Mouse (Mus musculus) liver, adult 2 months (tissue): ENCODE data around the gene Galnt10. TPM values are rescaled to one million over a fixed set of nuclear protein-coding genes. Genes with fewer than 3 reads are reported as not detected.
A peak's percentile ranks its signal among the peaks of the same experiment; 100 is the strongest.

ENCODE experiments used
- DNase-seq: peaks from one replicate; pipeline ENCODE4 v3.0.0-alpha.2; 2011; ENCODE audit warnings: low read depth, low spot score; ENCODE audit errors: extremely low read depth
- H3K27ac ChIP-seq: fragments of 200-500 bp; replicated peaks from 2 replicates; pipeline ENCODE4 v1.5.1; 2012; ENCODE audit warnings: low read depth, mild to moderate bottlenecking, control low read depth, inconsistent platforms, low read length; ENCODE audit not compliant: insufficient read depth
- H3K27me3 ChIP-seq: fragments of 200-500 bp; 2 replicates; pipeline ENCODE4 v1.6.1; 2012; ENCODE audit warnings: mild to moderate bottlenecking, moderate library complexity, low read length, inconsistent platforms; ENCODE audit not compliant: control insufficient read depth, insufficient read depth
- H3K36me3 ChIP-seq: fragments of 200-500 bp; 2 replicates; pipeline ENCODE4 v1.6.1; 2012; ENCODE audit warnings: low read length, inconsistent platforms; ENCODE audit not compliant: control insufficient read depth, insufficient read depth
- H3K4me1 ChIP-seq: fragments of 200-500 bp; 2 replicates; pipeline ENCODE4 v1.6.1; 2011; ENCODE audit warnings: low read length; ENCODE audit not compliant: control insufficient read depth, insufficient read depth
- H3K4me3 ChIP-seq: fragments of 200-500 bp; 2 replicates; pipeline ENCODE4 v1.5.1; 2011; ENCODE audit warnings: low read depth, mild to moderate bottlenecking, control low read depth, low read length, moderate library complexity; ENCODE audit not compliant: insufficient read depth
- H3K79me2 ChIP-seq: fragments of 200-500 bp; 2 replicates; pipeline ENCODE4 v1.6.1; 2012; ENCODE audit warnings: inconsistent platforms, mild to moderate bottlenecking, low read length, moderate library complexity; ENCODE audit not compliant: control insufficient read depth, insufficient read depth
- H3K9ac ChIP-seq: fragments of 200-500 bp; 2 replicates; pipeline ENCODE4 v1.6.1; 2012; ENCODE audit warnings: low read depth, mild to moderate bottlenecking, control low read depth, inconsistent platforms, low read length
- CTCF ChIP-seq: fragments of 200-500 bp; IDR thresholded peaks from 2 replicates; pipeline ENCODE4 v1.5.1; 2011; ENCODE audit warnings: low read depth, low read length, control low read depth
- POLR2A ChIP-seq: fragments of 200-500 bp; IDR thresholded peaks from 2 replicates; pipeline ENCODE4 v1.6.1; 2011; ENCODE audit warnings: low read length, control low read depth; ENCODE audit not compliant: insufficient read depth; ENCODE audit errors: extremely low read depth
- WGBS: fragments of 180-500 bp; shearing (Covaris S2); methylation state at CpG from one replicate; pipeline ENCODE4 v1.1.7; 2018; 5-methylcytosine and 5-hydroxymethylcytosine counted together
- polyA plus RNA-seq: library from polyadenylated mRNA; depleted of rRNA; stranded (reverse); fragments of >200 nt; gene quantifications from 2 replicates; pipeline ENCODE4 v1.2.3, GENCODE M21; 2012
- total RNA-seq: library from RNA; depleted of rRNA; stranded (reverse); fragments of >200 nt; gene quantifications from 2 replicates; pipeline ENCODE4 v1.2.3, GENCODE M21; 2014

Galnt10 gene
- total and polyA plus RNA-seq, 2 experiments: 2.5 to 3.9 TPM

- peaks cover 6% of the 10 kb centered on the region; the same call in 1 of the 2 replicates for H3K4me1 ChIP-seq
- H3K79me2 ChIP-seq: peaks cover 11% of the 10 kb centered on the region
- no peak overlapping the region for H3K27ac ChIP-seq
- WGBS: 90% methylated on average over 9 of the region's 9 CpGs
- H3K36me3 ChIP-seq: no peaks in the 10 kb centered on the region
- DNase-seq: no peak
- H3K27me3 ChIP-seq: no peaks in the 10 kb centered on the region
- H3K4me3 ChIP-seq: no peak overlapping the region
- no peak overlapping the region for H3K9ac ChIP-seq
- TF ChIP-seq POLR2A (no peak), CTCF (no peak)
Measured at GRCm38 (mm10) chr11:57797828-57798227, 152.6 kb downstream of the Galnt10 start.

GRCm38 (mm10) chr11:57799456-57799855, 154.2 kb downstream of the Galnt10 start:
- WGBS: 96% methylated on average over 10 of the region's 10 CpGs
- TF ChIP-seq POLR2A: no peak
- TF ChIP-seq CTCF: no peak
- no peak overlapping the region for H3K4me3 ChIP-seq
- H3K27ac ChIP-seq: no peak overlapping the region
- no peak overlapping the region for H3K9ac ChIP-seq
- H3K27me3 ChIP-seq: no peaks in the 10 kb centered on the region
- peaks cover 6% of the 10 kb centered on the region; the same call in 1 of the 2 replicates for H3K4me1 ChIP-seq
- no peak for DNase-seq
- peaks cover 11% of the 10 kb centered on the region for H3K79me2 ChIP-seq
- H3K36me3 ChIP-seq: no peaks in the 10 kb centered on the region

- TF ChIP-seq CTCF (no peak), POLR2A (no peak)
Measured at GRCm38 (mm10) chr11:57800266-57800951, 155.2 kb downstream of the Galnt10 start.

DNA sequence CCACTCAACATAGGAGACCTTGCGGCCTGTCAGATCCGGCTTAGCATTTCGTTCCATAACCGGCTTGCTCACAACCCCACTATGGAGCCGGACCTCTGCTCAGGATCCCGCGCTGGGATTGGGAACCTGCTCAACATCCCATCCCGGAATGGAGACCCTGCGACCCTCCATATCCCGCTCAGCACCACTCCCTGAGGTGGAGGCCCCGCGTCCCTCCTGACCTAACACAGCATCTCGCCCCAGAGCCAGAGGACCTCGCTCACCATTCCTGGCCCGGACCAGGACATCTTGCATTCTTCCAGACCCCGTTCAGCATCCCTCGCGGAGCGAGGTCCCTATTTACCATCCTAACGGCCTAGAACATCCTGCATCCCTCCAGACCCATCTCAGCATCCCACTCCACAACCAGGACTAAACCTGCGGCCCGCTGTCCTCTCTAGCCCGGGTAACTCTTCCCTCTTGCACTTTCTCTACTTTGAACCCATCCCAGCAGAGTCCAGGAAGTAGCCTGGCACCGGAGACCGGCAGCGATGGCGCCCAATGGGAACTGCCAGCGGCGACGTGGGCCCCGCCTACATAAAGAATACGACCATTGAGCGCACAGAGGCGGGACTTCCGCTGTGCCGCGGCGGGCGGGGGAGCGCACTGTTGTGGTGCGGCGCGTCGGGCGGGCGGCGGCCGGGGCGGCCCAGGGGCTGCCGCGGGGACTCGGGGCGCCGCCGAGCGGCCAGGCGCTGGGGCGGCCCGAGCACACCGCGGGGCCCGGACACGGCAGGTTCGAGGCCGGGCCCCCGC, 155.9 kb downstream of the Galnt10 start, which contains the start of gene Sap30l:
Sap30l (plus strand) TSS at position 667 of the 795 bp plus-strand sequence.
- H3K79me2 ChIP-seq: peaks cover 11% of the 10 kb centered on the region
- TF ChIP-seq POLR2A (peak; percentile 70), CTCF (no peak)
- no peaks in the 10 kb centered on the region for H3K27me3 ChIP-seq
- WGBS: under 1% methylated on average over 66 of the region's 66 CpGs
- H3K4me3 ChIP-seq: peak within 1 kb of the TSS; percentile 91
- H3K4me1 ChIP-seq: peaks cover 6% of the 10 kb centered on the region; the same call in 1 of the 2 replicates
- peak within 1 kb of the TSS; percentile 52 for H3K27ac ChIP-seq
- peak within 1 kb of the TSS; percentile 86 for H3K9ac ChIP-seq
- DNase-seq: peak; percentile 86
- H3K36me3 ChIP-seq: no peaks in the 10 kb centered on the region

More at GRCm38 (mm10) chr11:57800266-57800951, 155.2 kb downstream of the Galnt10 start:
- Histone ChIP-seq H3K27me3 (no peaks in the 10 kb centered on the region), H3K4me3 (peak overlapping the region; percentile 61), H3K36me3 (no peaks in the 10 kb centered on the region), H3K4me1 (peaks cover 6% of the 10 kb centered on the region; the same call in 1 of the 2 replicates), H3K27ac (peak overlapping the region; percentile 52), H3K79me2 (peaks cover 11% of the 10 kb centered on the region), H3K9ac (peak overlapping the region; percentile 75)
- peak; percentile 46 for DNase-seq
- WGBS: 16% methylated on average over 22 of the region's 22 CpGs

DNA sequence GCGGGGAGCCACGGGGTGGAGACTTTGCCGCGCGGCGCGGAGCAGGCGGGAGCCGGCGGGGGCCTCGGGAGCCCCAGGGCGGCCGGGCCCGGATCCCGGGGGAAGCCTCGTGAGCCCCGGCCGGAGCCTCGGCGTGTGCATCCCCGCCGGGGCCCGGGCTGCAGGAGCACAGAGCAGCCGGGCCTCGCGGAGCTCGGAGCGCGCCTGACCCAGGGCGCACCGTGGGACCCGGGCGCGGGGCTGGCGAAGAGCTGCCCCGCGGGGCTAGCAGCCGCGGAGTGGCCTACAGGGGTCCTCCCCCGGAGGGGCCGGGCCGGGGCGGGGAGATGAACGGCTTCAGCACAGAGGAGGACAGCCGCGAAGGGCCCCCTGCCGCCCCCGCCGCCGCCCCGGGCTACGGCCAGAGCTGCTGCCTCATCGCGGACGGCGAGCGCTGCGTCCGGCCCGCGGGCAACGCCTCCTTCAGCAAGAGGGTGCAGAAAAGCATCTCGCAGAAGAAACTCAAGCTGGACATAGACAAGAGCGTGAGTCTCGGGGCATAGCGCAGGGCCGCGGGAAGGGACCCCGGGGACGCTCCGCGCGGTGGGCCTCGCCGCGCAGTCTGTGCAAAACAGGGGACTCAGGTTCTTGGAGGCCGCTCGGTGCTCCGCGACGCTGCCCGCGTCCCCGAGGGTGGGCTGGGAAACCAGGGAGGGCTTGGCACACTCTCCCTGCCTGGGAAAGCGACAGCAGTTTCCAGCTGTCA, 156.7 kb downstream of the Galnt10 start:
- TF ChIP-seq CTCF (no peak), POLR2A (no peak)
- peak; percentile 13 for DNase-seq

More for the DNA sequence above, 156.7 kb downstream of the Galnt10 start:
- under 1% methylated on average over 84 of the region's 85 CpGs for WGBS
- no peaks in the 10 kb centered on the region for H3K27me3 ChIP-seq
- peak overlapping the region; percentile 91 for H3K4me3 ChIP-seq
- H3K36me3 ChIP-seq: no peaks in the 10 kb centered on the region
- peak overlapping the region; percentile 86 for H3K9ac ChIP-seq
- H3K4me1 ChIP-seq: peaks cover 6% of the 10 kb centered on the region; the same call in 1 of the 2 replicates
- peaks cover 11% of the 10 kb centered on the region for H3K79me2 ChIP-seq
- H3K27ac ChIP-seq: no peak overlapping the region
